Mouse (Mus musculus) cerebellum, adult 2 months (tissue): ENCODE results near the gene Atp1a3.

Source experiments
- CTCF ChIP-seq: fragments of 200-500 bp; IDR thresholded peaks from 2 replicates; pipeline ENCODE4 v1.5.1; 2011; ENCODE audit warnings: low read depth, mild to moderate bottlenecking, control low read depth, low read length, moderate library complexity, borderline replicate concordance; ENCODE audit not compliant: insufficient read depth
- POLR2A ChIP-seq: fragments of 200-500 bp; IDR thresholded peaks from 2 replicates; pipeline ENCODE4 v1.6.1; 2011; ENCODE audit warnings: low read length, control low read depth, borderline replicate concordance; ENCODE audit not compliant: insufficient read depth

DNA sequence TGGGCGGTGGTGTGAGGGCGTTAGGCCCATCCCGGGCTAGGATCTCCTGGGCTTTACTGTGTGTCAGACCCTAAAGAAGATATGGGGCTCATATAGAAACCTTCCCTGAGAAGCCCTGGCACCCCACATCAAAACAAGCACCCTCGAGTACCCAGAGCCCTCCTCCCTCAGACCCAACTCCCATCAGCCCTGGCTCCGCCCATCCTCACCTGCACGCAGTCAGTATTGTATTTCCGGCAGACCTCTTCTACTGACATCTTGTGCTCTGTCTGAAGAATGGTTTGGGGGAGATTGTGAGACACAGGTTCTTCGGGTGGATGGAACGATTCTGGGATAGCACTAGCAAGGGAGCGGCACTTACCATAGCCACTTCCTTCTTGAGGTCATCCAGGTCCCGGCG, 5.0 kb downstream of the Atp1a3 start:
- TF ChIP-seq CTCF = no peak
- TF ChIP-seq POLR2A = no peak
